Comparison of ENCODE assay signal across 9 mouse cellular contexts in genomic region chr19:61199836-61200235, GRCm38 (mm10). TPM values are rescaled to one million over a fixed set of nuclear protein-coding genes. Genes with fewer than 3 reads are reported as not detected.
DNase-seq lines count a peak whose midpoint lies in the region; ATAC-seq lines count a peak whose summit lies in the region.
"Had no signal": no experiment of that assay in that cellular context is flagged by ENCODE, and none has a peak within 500 bp of the region (broad histone marks: within the 10 kb centered on the region; RNA-seq: fewer than 3 reads in every experiment).

No protein-coding gene starts in this region.

- H3K27me3 ChIP-seq in midbrain, embryonic 14.5 days (ENCODE audit: control insufficient read depth, insufficient read depth, low read length), result no peaks in the 10 kb centered on the region
- H3K27me3 ChIP-seq in midbrain, embryonic 15.5 days (replicated peaks), result no peaks in the 10 kb centered on the region
- H3K27me3 ChIP-seq in hindbrain, embryonic 14.5 days (ENCODE audit: control insufficient read depth, insufficient read depth, low read length), result no peaks in the 10 kb centered on the region

- H3K9ac ChIP-seq in midbrain, embryonic 14.5 days (replicated peaks; ENCODE audit: low read length), result no peak overlapping the region
- H3K9ac ChIP-seq in midbrain, embryonic 15.5 days, result no peak overlapping the region
- no peak overlapping the region for H3K9ac ChIP-seq in hindbrain, embryonic 14.5 days

- ATAC-seq in midbrain, embryonic 14.5 days (ENCODE audit: low FRiP score, low TSS enrichment), result no peak
- ATAC-seq in midbrain, embryonic 15.5 days (replicated peaks), result no peak
- ATAC-seq in hindbrain, embryonic 14.5 days (ENCODE audit: low FRiP score), result no peak

- 22% methylated on average over 10 of the region's 10 CpGs for WGBS in midbrain, embryonic 14.5 days
- 16% methylated on average over 10 of the region's 10 CpGs for WGBS in midbrain, embryonic 15.5 days
- 18% methylated on average over 10 of the region's 10 CpGs for WGBS in hindbrain, embryonic 14.5 days

- no peak overlapping the region for H3K27ac ChIP-seq in midbrain, embryonic 14.5 days (replicated peaks; ENCODE audit: low read depth, low read length)
- H3K27ac ChIP-seq in midbrain, embryonic 15.5 days, result no peak overlapping the region
- H3K27ac ChIP-seq in hindbrain, embryonic 14.5 days, result no peak overlapping the region

- H3K36me3 ChIP-seq in midbrain, embryonic 14.5 days (ENCODE audit: control insufficient read depth, insufficient read depth, low read length), result no peaks in the 10 kb centered on the region
- H3K36me3 ChIP-seq in midbrain, embryonic 15.5 days (replicated peaks), result no peaks in the 10 kb centered on the region
- H3K36me3 ChIP-seq in hindbrain, embryonic 14.5 days (replicated peaks; ENCODE audit: control insufficient read depth, insufficient read depth), result no peaks in the 10 kb centered on the region

- H3K4me3 ChIP-seq in midbrain, embryonic 14.5 days (replicated peaks; ENCODE audit: low read depth, low read length), result no peak overlapping the region
- no peak overlapping the region for H3K4me3 ChIP-seq in midbrain, embryonic 15.5 days
- no peak overlapping the region for H3K4me3 ChIP-seq in hindbrain, embryonic 14.5 days (replicated peaks; ENCODE audit: low read length)

- no peak overlapping the region for H3K4me2 ChIP-seq in midbrain, embryonic 14.5 days (ENCODE audit: low read length)
- no peak overlapping the region for H3K4me2 ChIP-seq in midbrain, embryonic 15.5 days
- H3K4me2 ChIP-seq in hindbrain, embryonic 14.5 days (replicated peaks), result no peak overlapping the region

- no peaks in the 10 kb centered on the region for H3K9me3 ChIP-seq in midbrain, embryonic 14.5 days (ENCODE audit: control insufficient read depth, low read length)
- H3K9me3 ChIP-seq in midbrain, embryonic 15.5 days, result no peaks in the 10 kb centered on the region
- no peaks in the 10 kb centered on the region for H3K9me3 ChIP-seq in hindbrain, embryonic 14.5 days (ENCODE audit: control insufficient read depth, low read length)

- no peaks in the 10 kb centered on the region for H3K4me1 ChIP-seq in midbrain, embryonic 14.5 days (ENCODE audit: control insufficient read depth, insufficient read depth, low read length)
- H3K4me1 ChIP-seq in midbrain, embryonic 15.5 days, result no peaks in the 10 kb centered on the region
- H3K4me1 ChIP-seq in hindbrain, embryonic 14.5 days (replicated peaks; ENCODE audit: control insufficient read depth, insufficient read depth, low read length), result no peaks in the 10 kb centered on the region

- DNase-seq in gastrocnemius, adult 18-20 months (ENCODE audit: low spot score), result peak; percentile 4
- DNase-seq in gastrocnemius, adult 8-10 months (ENCODE audit: low spot score in 2 of 2), result no peak
- DNase-seq in midbrain, embryonic 14.5 days, result peak; percentile 37
- peak; percentile 35 for DNase-seq in adipocyte (ENCODE audit: low spot score)
- DNase-seq in kidney, postnatal 10 days, result peak; percentile 32
- DNase-seq in spleen, adult 18-20 months, result peak; percentile 17 to 52
- no peak for DNase-seq in hindbrain, embryonic 14.5 days (ENCODE audit: low spot score)

RNA-seq across cellular contexts. Expression of gene Gm6020, which starts 16.1 kb away (rescaled TPM):
- not detected for total RNA-seq in gastrocnemius, adult 18-20 months (2021)
- not detected for total RNA-seq in gastrocnemius, adult 8-10 months (2022)
- not detected in 2 replicates for polyA plus RNA-seq in midbrain, embryonic 14.5 days (2014; fragmentation: Nextera tagmentation; extraction: Ambion mirVana)
- polyA plus RNA-seq in midbrain, embryonic 15.5 days (2015; fragmentation: Nextera tagmentation; extraction: Ambion mirVana), result not detected in 2 replicates
- not detected in 2 replicates for polyA plus RNA-seq in hindbrain, embryonic 14.5 days (2014; fragmentation: Nextera tagmentation; extraction: Ambion mirVana)
- polyA plus RNA-seq: heart, embryonic 14.5 days had no signal

RNA-seq across cellular contexts. Expression of gene Gm7102, which starts 23.7 kb away (rescaled TPM):
- not detected for total RNA-seq in gastrocnemius, adult 18-20 months (2021)
- not detected for total RNA-seq in gastrocnemius, adult 8-10 months (2022)
- polyA plus RNA-seq in midbrain, embryonic 14.5 days (2014; fragmentation: Nextera tagmentation; extraction: Ambion mirVana), result 0.15 TPM in 1 of 2 replicates, not detected in the other
- 0.22 TPM in 1 of 2 replicates, not detected in the other for polyA plus RNA-seq in midbrain, embryonic 15.5 days (2015; fragmentation: Nextera tagmentation; extraction: Ambion mirVana)
- polyA plus RNA-seq in hindbrain, embryonic 14.5 days (2014; fragmentation: Nextera tagmentation; extraction: Ambion mirVana), result 0.13 and 0.33 TPM in 2 replicates
- polyA plus RNA-seq: heart, embryonic 14.5 days had no signal

RNA-seq across cellular contexts. Expression of gene Csf2ra, which starts 28.4 kb away (rescaled TPM):
- total RNA-seq in gastrocnemius, adult 18-20 months (2021), result 1 to 10 TPM in 1 of 2 experiments, under 1 TPM in 1; 0.84 to 1.5 TPM
- total RNA-seq in gastrocnemius, adult 8-10 months (2022), result 1 to 10 TPM; 1.1 to 2.2 (median 1.4) TPM
- 35.8 and 37.9 TPM in 2 replicates for polyA plus RNA-seq in midbrain, embryonic 14.5 days (2014; fragmentation: Nextera tagmentation; extraction: Ambion mirVana)
- polyA plus RNA-seq in midbrain, embryonic 15.5 days (2015; fragmentation: Nextera tagmentation; extraction: Ambion mirVana), result 63.1 and 78.9 TPM in 2 replicates
- polyA plus RNA-seq in hindbrain, embryonic 14.5 days (2014; fragmentation: Nextera tagmentation; extraction: Ambion mirVana), result 41.6 and 55.8 TPM in 2 replicates

RNA-seq across cellular contexts. Expression of gene Zfp950, which starts 59.2 kb away (rescaled TPM):
- total RNA-seq in gastrocnemius, adult 18-20 months (2021), result 1 to 10 TPM; 3.0 TPM
- total RNA-seq in gastrocnemius, adult 8-10 months (2022), result 1 to 10 TPM; 1.5 to 7.1 (median 4.6) TPM
- polyA plus RNA-seq in midbrain, embryonic 14.5 days (2014; fragmentation: Nextera tagmentation; extraction: Ambion mirVana), result 42.6 and 48.6 TPM in 2 replicates
- polyA plus RNA-seq in midbrain, embryonic 15.5 days (2015; fragmentation: Nextera tagmentation; extraction: Ambion mirVana), result 46.3 and 48.5 TPM in 2 replicates
- polyA plus RNA-seq in hindbrain, embryonic 14.5 days (2014; fragmentation: Nextera tagmentation; extraction: Ambion mirVana), result 45.0 and 45.3 TPM in 2 replicates

Comparison
In these comparisons a context has a peak if more than half of its experiments do, and no peak if none do; other contexts are left out.
1. DNase-seq: peak in gastrocnemius, adult 18-20 months (single experiment), midbrain, embryonic 14.5 days (single experiment), adipocyte (single experiment), kidney, postnatal 10 days (single experiment) and spleen, adult 18-20 months (2 of 2); none in gastrocnemius, adult 8-10 months (0 of 2) and hindbrain, embryonic 14.5 days (single experiment).